Mouse (Mus musculus) CH12.LX (cell line): ENCODE measurements at regions not wholly inside any gene's neighbourhood (a gene's known extent, or its start where the extent isn't known, plus 50 kb on each side); places are given as distances from the start of the nearest gene placed in this dataset.

ENCODE experiments used
- DNase-seq: peaks from one replicate; pipeline ENCODE4 v3.0.0-alpha.2; 2013; ENCODE audit errors: extremely low read depth
- H3K27ac ChIP-seq: 2 replicates; pipeline ENCODE4 v1.5.1; 2012; ENCODE audit warnings: low read depth, mild to moderate bottlenecking, control low read depth, moderate library complexity; ENCODE audit not compliant: insufficient read depth
- H3K27me3 ChIP-seq: replicated peaks from 2 replicates; pipeline ENCODE3; 2012; ENCODE audit warnings: inconsistent platforms
- H3K36me3 ChIP-seq, 2 experiments: replicated peaks in 1 of 2; 2 replicates each; pipeline versions ENCODE3 to v1.6.1; 2012; ENCODE audit warnings: inconsistent platforms in 1 of 2, low read length in 1 of 2, mild to moderate bottlenecking in 1 of 2, mixed read lengths in 1 of 2, moderate library complexity in 1 of 2; ENCODE audit not compliant: control insufficient read depth in 1 of 2, insufficient read depth in 1 of 2
- H3K4me1 ChIP-seq, 2 experiments: 2 replicates each; pipeline ENCODE4 v1.6.1; 2012; ENCODE audit warnings: inconsistent platforms in 1 of 2, moderate library complexity in 1 of 2; ENCODE audit not compliant: insufficient read depth in 2 of 2, control insufficient read depth in 1 of 2
- H3K4me2 ChIP-seq: 2 replicates; pipeline ENCODE4 v1.6.1; 2012; ENCODE audit warnings: low read depth, mild to moderate bottlenecking, control low read depth; ENCODE audit not compliant: poor library complexity, insufficient read depth, severe bottlenecking
- H3K4me3 ChIP-seq, 3 experiments: fragments of 150-350 bp in 1 of 3; sonication (generic) in 1 of 3; replicated peaks in 1 of 3; 2 replicates each; pipeline versions ENCODE3 to v1.5.1; 2011 to 2012; ENCODE audit warnings: low read depth in 2 of 3, low read length in 2 of 3, mild to moderate bottlenecking in 2 of 3, moderate library complexity in 2 of 3, control low read depth in 1 of 3, improper control_type of control experiment in 1 of 3, inconsistent platforms in 1 of 3, mixed read lengths in 1 of 3; ENCODE audit not compliant: poor library complexity in 1 of 3
- H3K79me2 ChIP-seq: replicated peaks from 2 replicates; pipeline ENCODE4 v1.6.1; 2012; ENCODE audit warnings: mild to moderate bottlenecking, moderate library complexity; ENCODE audit not compliant: control insufficient read depth, poor library complexity, insufficient read depth, severe bottlenecking; ENCODE audit errors: extremely low read depth
- H3K9ac ChIP-seq: 2 replicates; pipeline ENCODE4 v1.6.1; 2012; ENCODE audit warnings: low read depth, mild to moderate bottlenecking, control low read depth, moderate library complexity; ENCODE audit not compliant: insufficient read depth
- H3K9me3 ChIP-seq: replicated peaks from 2 replicates; pipeline ENCODE3; 2012; ENCODE audit warnings: low read length, inconsistent platforms, mixed read lengths
- CHD1 ChIP-seq: IDR thresholded peaks from 2 replicates; pipeline ENCODE4 v1.6.1; 2012; ENCODE audit warnings: low read depth, low read length, improper control_type of control experiment, inconsistent platforms
- CHD2 ChIP-seq: IDR thresholded peaks from 2 replicates; pipeline ENCODE4 v1.6.1; 2011; ENCODE audit warnings: low read length, improper control_type of control experiment
- E2F4 ChIP-seq: IDR thresholded peaks from 2 replicates; pipeline ENCODE4 v1.6.1; 2011; ENCODE audit warnings: low read depth, low read length, improper control_type of control experiment; ENCODE audit not compliant: insufficient replicate concordance
- EP300 ChIP-seq: IDR thresholded peaks from 2 replicates; pipeline ENCODE4 v1.6.1; 2011; ENCODE audit warnings: low read length, improper control_type of control experiment
- GABPA ChIP-seq: IDR thresholded peaks from 2 replicates; pipeline ENCODE4 v1.6.1; 2012; ENCODE audit warnings: low read depth, low read length, improper control_type of control experiment, inconsistent platforms; ENCODE audit not compliant: insufficient replicate concordance
- KAT2A ChIP-seq: IDR thresholded peaks from 2 replicates; pipeline ENCODE4 v1.6.1; 2012; ENCODE audit warnings: low read length, improper control_type of control experiment, inconsistent platforms; ENCODE audit not compliant: insufficient replicate concordance
- MAFK ChIP-seq: IDR thresholded peaks from 2 replicates; pipeline ENCODE4 v1.6.1; 2011; ENCODE audit warnings: low read length, improper control_type of control experiment; ENCODE audit not compliant: insufficient replicate concordance
- MAX ChIP-seq: IDR thresholded peaks from 2 replicates; pipeline ENCODE4 v1.6.1; 2011; ENCODE audit warnings: low read length, improper control_type of control experiment
- MYC ChIP-seq: IDR thresholded peaks from 2 replicates; pipeline ENCODE4 v1.6.1; 2011; ENCODE audit warnings: low read depth, mild to moderate bottlenecking, improper control_type of control experiment, low read length
- POLR2AphosphoS2 ChIP-seq: IDR thresholded peaks from 2 replicates; pipeline ENCODE4 v1.6.1; 2011; ENCODE audit warnings: low read depth, low read length, improper control_type of control experiment
- RAD21 ChIP-seq: IDR thresholded peaks from 2 replicates; pipeline ENCODE4 v1.6.1; 2011; ENCODE audit warnings: low read depth, mild to moderate bottlenecking, low read length, improper control_type of control experiment, moderate library complexity
- SMC3 ChIP-seq: IDR thresholded peaks from 2 replicates; pipeline ENCODE4 v1.6.1; 2011; ENCODE audit warnings: low read depth, low read length, improper control_type of control experiment
- TBP ChIP-seq: conservative IDR thresholded peaks from 2 replicates; pipeline ENCODE4 v1.6.1; 2011; ENCODE audit warnings: low read depth, low read length, improper control_type of control experiment
- USF2 ChIP-seq: conservative IDR thresholded peaks from 2 replicates; pipeline ENCODE4 v1.6.1; 2011; ENCODE audit warnings: low read depth, low read length, improper control_type of control experiment
- dilution Hi-C: fragments of 300-500 bp; cut with MboI; formaldehyde crosslinking; loops from 2 replicates; pipeline ENCODE4 v1.14.3; 2020; ENCODE audit warnings: low sequenced_read_pairs; ENCODE audit not compliant: extremely low pct_unique_long_range_greater_than_20kb, extremely low pct_ligation_motif_present
- in situ Hi-C: fragments of 300-500 bp; cut with MboI; formaldehyde crosslinking; loops from 3 replicates; pipeline ENCODE4 v1.14.3; 2019; ENCODE audit warnings: low sequenced_read_pairs, low pct_ligation_motif_present, low pct_unique_long_range_greater_than_20kb, mixed read lengths

- Histone ChIP-seq H3K9ac (no peak overlapping the region), H3K4me2 (no peak overlapping the region), H3K4me3 (no peak overlapping the region), H3K27ac (no peak overlapping the region), H3K9me3 (no peaks in the 10 kb centered on the region), H3K79me2 (no peaks in the 10 kb centered on the region), H3K27me3 (no peaks in the 10 kb centered on the region), H3K36me3 (no peaks in the 10 kb centered on the region), H3K4me1 (no peaks in the 10 kb centered on the region)
- DNase-seq = no peak
- dilution Hi-C loops = no loop called here
- TF ChIP-seq E2F4 = no peak
- TF ChIP-seq SMC3 = no peak
- TF ChIP-seq POLR2AphosphoS2 = no peak
- TF ChIP-seq TBP = no peak
- no peak for TF ChIP-seq MAFK
- TF ChIP-seq KAT2A = no peak
- TF ChIP-seq USF2 = no peak
- in situ Hi-C loops = no loop called here
Observed at GRCm38 (mm10) chrX:57919886-57920285, 102.6 kb upstream of the Zic3 start.

- in situ Hi-C loops (no loop called here), dilution Hi-C loops (no loop called here)
- Histone ChIP-seq H3K9me3 (no peaks in the 10 kb centered on the region), H3K4me3 (no peak overlapping the region), H3K79me2 (no peaks in the 10 kb centered on the region), H3K27me3 (no peaks in the 10 kb centered on the region), H3K36me3 (no peaks in the 10 kb centered on the region), H3K4me2 (no peak overlapping the region), H3K27ac (no peak overlapping the region), H3K9ac (no peak overlapping the region), H3K4me1 (no peaks in the 10 kb centered on the region)
- TF ChIP-seq CHD2 = no peak
- no peak for TF ChIP-seq MYC
- DNase-seq = no peak
Observed at GRCm38 (mm10) chrX:57920376-57920775, 102.1 kb upstream of the Zic3 start.

- Histone ChIP-seq H3K27ac (no peak overlapping the region), H3K4me3 (no peak overlapping the region), H3K9ac (no peak overlapping the region), H3K79me2 (no peaks in the 10 kb centered on the region), H3K36me3 (no peaks in the 10 kb centered on the region), H3K27me3 (no peaks in the 10 kb centered on the region), H3K9me3 (no peaks in the 10 kb centered on the region), H3K4me1 (no peaks in the 10 kb centered on the region), H3K4me2 (no peak overlapping the region)
- DNase-seq = no peak
- TF ChIP-seq EP300 (no peak), RAD21 (no peak), GABPA (no peak), CHD1 (no peak), MAX (no peak), POLR2AphosphoS2 (no peak)
- dilution Hi-C loops (no loop called here), in situ Hi-C loops (no loop called here)
Observed at GRCm38 (mm10) chrX:57921294-57921693, 101.2 kb upstream of the Zic3 start.
